Mouse (Mus musculus) midbrain, embryonic 11.5 days (tissue): ENCODE measurements around the gene Tmem88. TPM values are rescaled to one million over a fixed set of nuclear protein-coding genes. Genes with fewer than 3 reads are reported as not detected.

ENCODE experiments used
- ATAC-seq: fragments of 200-750 bp; cut with Nextera tagmentation; 2 replicates; pipeline ENCODE4 v1.8.0; 2017; ENCODE audit warnings: moderate TSS enrichment, moderate library complexity; ENCODE audit not compliant: low FRiP score
- DNase-seq: peaks from one replicate; pipeline ENCODE4 v3.0.0; 2015; ENCODE audit warnings: low spot score; ENCODE audit errors: missing footprints
- H3K27ac ChIP-seq: fragments of 300-500 bp; sonication (generic); 2 replicates; pipeline ENCODE4 v1.5.1; 2014; ENCODE audit warnings: low read depth, low read length
- H3K27me3 ChIP-seq: fragments of 300-500 bp; sonication (generic); 2 replicates; pipeline ENCODE4 v1.6.1; 2014; ENCODE audit warnings: mild to moderate bottlenecking, low read length, moderate library complexity, mixed read lengths; ENCODE audit not compliant: control insufficient read depth, insufficient read depth
- H3K36me3 ChIP-seq: fragments of 300-500 bp; sonication (generic); 2 replicates; pipeline ENCODE4 v1.6.1; 2014; ENCODE audit warnings: mild to moderate bottlenecking, low read length, moderate library complexity, mixed read lengths; ENCODE audit not compliant: control insufficient read depth, insufficient read depth
- H3K4me1 ChIP-seq: fragments of 300-500 bp; sonication (generic); 2 replicates; pipeline ENCODE4 v1.6.1; 2014; ENCODE audit warnings: low read length; ENCODE audit not compliant: control insufficient read depth, insufficient read depth
- H3K4me2 ChIP-seq: fragments of 300-500 bp; sonication (generic); 2 replicates; pipeline ENCODE4 v1.6.1; 2014; ENCODE audit warnings: mild to moderate bottlenecking, moderate library complexity
- H3K4me3 ChIP-seq: fragments of 300-500 bp; sonication (generic); 2 replicates; pipeline ENCODE4 v1.5.1; 2014; ENCODE audit warnings: low read depth, low read length
- H3K9ac ChIP-seq: fragments of 300-500 bp; sonication (generic); 2 replicates; pipeline ENCODE4 v1.6.1; 2014; ENCODE audit warnings: low read length
- H3K9me3 ChIP-seq: fragments of 300-500 bp; sonication (generic); 2 replicates; pipeline ENCODE4 v1.6.1; 2016; ENCODE audit warnings: low read length; ENCODE audit not compliant: control insufficient read depth
- WGBS: fragments of 180-500 bp; shearing (Covaris S2); extraction: QIAGEN DNeasy Blood & Tissue Kit; methylation state at CpG from one replicate; pipeline ENCODE4 v1.1.7; 2014; 5-methylcytosine and 5-hydroxymethylcytosine counted together
- polyA plus RNA-seq: library from polyadenylated mRNA; unstranded; fragments of >200 nt; fragmentation: Nextera tagmentation; extraction: Ambion mirVana; gene quantifications from 2 replicates; pipeline ENCODE4 v1.2.1, GENCODE M21; 2014

The Tmem88 gene
- polyA plus RNA-seq, 1 experiment from 2014 or later, result 13.1 TPM

GRCm38 (mm10) chr11:69428751-69429150, 30.7 kb upstream of the Tmem88 start:
- H3K4me2 ChIP-seq, result no peak overlapping the region
- no peaks in the 10 kb centered on the region for H3K9me3 ChIP-seq
- DNase-seq (no peak), ATAC-seq (no peak)
- H3K4me3 ChIP-seq, result no peak overlapping the region
- H3K4me1 ChIP-seq, result no peaks in the 10 kb centered on the region
- H3K27ac ChIP-seq, result no peak overlapping the region
- WGBS, result 29% methylated on average over 4 of the region's 4 CpGs
- no peaks in the 10 kb centered on the region for H3K27me3 ChIP-seq
- H3K36me3 ChIP-seq, result no peaks in the 10 kb centered on the region
- H3K9ac ChIP-seq, result no peak overlapping the region

DNA sequence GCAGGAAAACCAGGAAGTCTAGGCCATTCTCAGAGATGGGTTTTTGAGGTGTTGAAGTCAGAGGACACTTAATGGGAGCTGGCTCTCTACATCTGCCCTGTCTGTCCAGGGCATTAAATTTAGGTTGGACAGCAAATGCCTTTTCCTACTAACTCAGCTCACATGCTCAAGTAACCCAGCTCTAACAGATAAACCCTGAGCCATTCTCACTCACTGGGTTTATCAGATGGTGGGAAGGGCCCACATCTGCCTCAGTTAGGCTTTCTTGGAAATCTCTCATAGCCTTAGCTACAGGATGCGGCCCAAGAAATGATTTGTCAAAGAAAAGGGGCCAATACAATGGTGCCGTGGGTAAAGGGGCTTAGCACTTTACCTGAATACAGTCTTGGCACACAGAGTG, 28.2 kb upstream of the Tmem88 start:
- Histone ChIP-seq H3K9me3 (no peaks in the 10 kb centered on the region), H3K9ac (no peak overlapping the region), H3K36me3 (no peaks in the 10 kb centered on the region), H3K4me1 (0 out of 2 replicates have a peak, but pooled peaks cover under 1% of the 10 kb centered on the region), H3K4me2 (no peak overlapping the region), H3K27ac (no peak overlapping the region), H3K27me3 (peaks cover 17% of the 10 kb centered on the region), H3K4me3 (no peak overlapping the region)
- DNase-seq (no peak), ATAC-seq (no peak)
- WGBS, result 86% methylated on average over 2 of the region's 2 CpGs

GRCm38 (mm10) chr11:69423885-69424284, 25.9 kb upstream of the Tmem88 start:
- H3K4me1 ChIP-seq, result peaks cover 20% of the 10 kb centered on the region

DNA sequence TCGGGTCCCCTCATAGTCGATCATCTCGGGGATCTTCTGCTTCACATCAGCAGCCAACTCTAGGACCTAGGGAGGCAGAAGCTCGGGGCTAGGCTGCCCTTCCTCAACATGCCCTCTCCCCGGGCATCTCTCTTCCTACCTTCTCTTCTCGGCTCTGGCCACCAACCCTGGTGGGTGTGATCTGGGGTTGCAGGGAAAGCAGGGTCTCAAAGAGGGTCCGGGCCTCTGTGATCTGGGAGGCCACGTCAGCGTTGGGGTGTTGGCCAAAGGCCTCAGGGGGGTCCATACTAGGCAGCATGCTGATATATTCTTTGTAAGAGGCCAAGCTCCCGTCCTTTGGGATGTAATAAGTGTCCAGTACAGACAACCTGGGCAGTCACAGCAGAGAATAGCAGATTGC, 24.8 kb upstream of the Tmem88 start:
- Histone ChIP-seq H3K36me3 (no peaks in the 10 kb centered on the region), H3K4me2 (no peak overlapping the region), H3K27ac (no peak overlapping the region), H3K27me3 (peaks cover 22% of the 10 kb centered on the region), H3K9ac (no peak overlapping the region), H3K4me3 (no peak overlapping the region), H3K9me3 (no peaks in the 10 kb centered on the region), H3K4me1 (peaks cover 20% of the 10 kb centered on the region)
- 87% methylated on average over 10 of the region's 10 CpGs for WGBS
- ATAC-seq, result no peak
- no peak for DNase-seq

More at GRCm38 (mm10) chr11:69423885-69424284, 25.9 kb upstream of the Tmem88 start:
- WGBS, result 73% methylated on average over 6 of the region's 6 CpGs
- Histone ChIP-seq H3K9me3 (no peaks in the 10 kb centered on the region), H3K27me3 (peaks cover 22% of the 10 kb centered on the region), H3K36me3 (no peaks in the 10 kb centered on the region), H3K4me3 (no peak overlapping the region), H3K9ac (no peak overlapping the region), H3K27ac (no peak overlapping the region), H3K4me2 (no peak overlapping the region)
- no peak for DNase-seq
- no peak for ATAC-seq

- Histone ChIP-seq H3K9ac (0 out of 2 replicates have a peak overlapping the region, but pooled peaks have one; percentile 20), H3K27me3 (peaks cover 22% of the 10 kb centered on the region), H3K27ac (no peak overlapping the region), H3K9me3 (no peaks in the 10 kb centered on the region), H3K4me2 (peak overlapping the region; percentile 7), H3K4me3 (no peak overlapping the region), H3K36me3 (no peaks in the 10 kb centered on the region), H3K4me1 (peaks cover 29% of the 10 kb centered on the region)
- no peak for ATAC-seq
- WGBS, result 12% methylated on average over 25 of the region's 25 CpGs
- DNase-seq, result peak; percentile 88
These were observed 23.3 kb upstream of the Tmem88 start for GRCm38 (mm10) chr11:69421131-69421977.

GRCm38 (mm10) chr11:69420554-69421000, 22.5 kb upstream of the Tmem88 start:
- no peaks in the 10 kb centered on the region for H3K36me3 ChIP-seq
- WGBS, result 6% methylated on average over 10 of the region's 10 CpGs
- peaks cover 22% of the 10 kb centered on the region for H3K27me3 ChIP-seq
- H3K9ac ChIP-seq, result no peak overlapping the region; the same call in 1 of the 2 replicates
- DNase-seq (peak; percentile 92), ATAC-seq (no peak)
- H3K9me3 ChIP-seq, result no peaks in the 10 kb centered on the region
- peak overlapping the region; percentile 28 for H3K4me3 ChIP-seq
- H3K4me1 ChIP-seq, result peaks cover 29% of the 10 kb centered on the region
- H3K27ac ChIP-seq, result no peak overlapping the region
- peak overlapping the region; percentile 69 for H3K4me2 ChIP-seq

GRCm38 (mm10) chr11:69419813-69420553, 21.9 kb upstream of the Tmem88 start:
- H3K4me3 ChIP-seq, result peak overlapping the region; percentile 28
- H3K9ac ChIP-seq, result peak overlapping the region; percentile 42; the same call in 1 of the 2 replicates
- H3K4me1 ChIP-seq, result peaks cover 32% of the 10 kb centered on the region
- DNase-seq, result peak; percentile 97
- H3K27me3 ChIP-seq, result peaks cover 22% of the 10 kb centered on the region
- peak overlapping the region; percentile 69 for H3K4me2 ChIP-seq
- H3K27ac ChIP-seq, result no peak overlapping the region
- H3K9me3 ChIP-seq, result no peaks in the 10 kb centered on the region
- ATAC-seq, result no peak
- H3K36me3 ChIP-seq, result no peaks in the 10 kb centered on the region
- under 1% methylated on average over 28 of the region's 31 CpGs for WGBS

GRCm38 (mm10) chr11:69419443-69419812, 21.4 kb upstream of the Tmem88 start:
- no peaks in the 10 kb centered on the region for H3K36me3 ChIP-seq
- H3K4me3 ChIP-seq, result peak overlapping the region; percentile 28
- DNase-seq, result no peak
- peaks cover 37% of the 10 kb centered on the region for H3K4me1 ChIP-seq
- peak overlapping the region; percentile 42; the same call in 1 of the 2 replicates for H3K9ac ChIP-seq
- no peak for ATAC-seq
- peaks cover 22% of the 10 kb centered on the region for H3K27me3 ChIP-seq
- WGBS, result 1% methylated on average over 19 of the region's 19 CpGs
- H3K27ac ChIP-seq, result peak overlapping the region; percentile 62
- H3K4me2 ChIP-seq, result peak overlapping the region; percentile 69
- H3K9me3 ChIP-seq, result no peaks in the 10 kb centered on the region
